Mouse (Mus musculus) right cerebral cortex, postnatal 4 days (tissue): ENCODE results near the gene Scaper.

Experiments
- DNase-seq: peaks from one replicate; pipeline ENCODE4 v3.0.0-alpha.2; 2022

Gene Scaper

GRCm38 (mm10) chr9:55598594-55598993, 339.3 kb downstream of the Scaper start:
- no peak for DNase-seq

DNA sequence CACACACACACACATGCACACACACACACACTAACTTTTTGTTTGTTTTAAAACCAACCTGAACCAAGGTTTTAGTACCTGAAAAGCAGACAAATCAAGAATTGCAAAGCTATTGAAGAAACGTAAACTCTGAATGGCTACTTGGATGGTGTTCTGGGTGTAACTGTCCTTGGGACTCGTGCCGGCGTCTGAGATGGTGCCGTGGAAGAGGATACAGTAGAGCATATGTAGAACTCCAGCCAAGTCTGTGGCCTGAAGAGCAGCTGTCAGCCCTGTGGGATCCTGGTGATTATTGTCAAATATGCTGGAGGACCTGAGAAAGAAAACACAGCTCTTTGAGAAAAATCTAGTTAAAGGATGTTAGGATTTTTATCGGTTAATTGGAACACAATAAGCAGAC, 351.8 kb downstream of the Scaper start:
- no peak for DNase-seq

GRCm38 (mm10) chr9:55581414-55581813, 356.5 kb downstream of the Scaper start:
- DNase-seq = no peak

DNA sequence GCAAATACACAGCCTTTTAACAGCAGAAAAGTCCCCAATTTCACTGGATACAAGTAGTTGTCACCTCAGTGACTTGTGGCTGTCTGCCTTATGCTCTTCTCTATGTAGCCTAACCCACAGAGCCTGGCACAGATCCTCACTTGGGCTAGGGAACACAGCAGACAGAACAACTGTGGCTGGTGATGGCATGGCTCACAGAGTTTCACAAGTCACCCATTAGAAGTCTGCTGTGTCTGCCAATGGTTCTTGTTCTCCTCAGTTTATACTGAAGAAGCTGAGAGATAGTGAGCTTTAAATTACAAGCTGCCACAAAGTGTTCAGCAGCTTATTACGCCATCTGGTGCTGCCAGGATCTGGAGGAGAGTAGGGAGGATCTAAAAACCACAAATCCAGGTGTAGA, 361.3 kb downstream of the Scaper start:
- DNase-seq = no peak

DNA sequence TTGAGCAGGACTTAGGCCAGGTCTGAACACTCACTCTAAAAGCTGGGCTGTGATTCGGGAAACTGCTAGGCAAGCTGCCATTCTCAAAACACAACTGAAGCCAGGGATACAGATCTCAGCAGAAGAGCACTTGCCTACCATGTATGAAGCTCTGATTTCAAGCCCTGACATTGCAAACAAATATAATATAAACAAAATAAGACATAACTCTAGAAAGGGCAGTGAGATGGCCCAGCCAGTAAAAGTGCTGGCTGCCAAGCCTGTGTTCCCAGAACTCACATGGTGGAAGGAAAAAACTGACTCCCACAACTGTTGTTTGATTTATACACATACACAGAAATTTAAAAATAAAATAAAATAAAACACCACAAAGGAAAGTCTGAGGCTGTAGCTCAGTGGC, 366.8 kb downstream of the Scaper start:
- no peak for DNase-seq

GRCm38 (mm10) chr9:55568466-55569159, 369.3 kb downstream of the Scaper start:
- DNase-seq = no peak

- DNase-seq = no peak
Observed at GRCm38 (mm10) chr9:55560960-55561359, 377.0 kb downstream of the Scaper start.

DNA sequence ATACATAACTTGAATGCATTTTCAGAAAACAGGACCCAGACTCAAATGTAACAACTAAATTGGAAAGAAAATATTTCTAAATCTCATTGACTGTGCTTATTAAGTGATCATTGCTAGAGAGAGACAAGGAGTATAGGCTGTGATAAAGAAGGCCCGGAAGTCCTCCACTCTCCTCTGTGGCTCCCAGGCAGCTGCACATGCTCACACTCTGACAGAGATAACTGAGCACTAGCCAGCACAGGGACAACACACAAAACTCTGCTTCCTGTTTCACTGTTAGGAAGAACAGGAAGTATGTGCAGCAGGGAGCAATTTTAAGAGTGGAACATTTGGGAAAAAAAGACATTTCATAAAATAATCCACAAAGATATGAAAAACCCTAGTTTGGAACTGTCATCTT, 382.9 kb downstream of the Scaper start:
- DNase-seq = no peak

DNA sequence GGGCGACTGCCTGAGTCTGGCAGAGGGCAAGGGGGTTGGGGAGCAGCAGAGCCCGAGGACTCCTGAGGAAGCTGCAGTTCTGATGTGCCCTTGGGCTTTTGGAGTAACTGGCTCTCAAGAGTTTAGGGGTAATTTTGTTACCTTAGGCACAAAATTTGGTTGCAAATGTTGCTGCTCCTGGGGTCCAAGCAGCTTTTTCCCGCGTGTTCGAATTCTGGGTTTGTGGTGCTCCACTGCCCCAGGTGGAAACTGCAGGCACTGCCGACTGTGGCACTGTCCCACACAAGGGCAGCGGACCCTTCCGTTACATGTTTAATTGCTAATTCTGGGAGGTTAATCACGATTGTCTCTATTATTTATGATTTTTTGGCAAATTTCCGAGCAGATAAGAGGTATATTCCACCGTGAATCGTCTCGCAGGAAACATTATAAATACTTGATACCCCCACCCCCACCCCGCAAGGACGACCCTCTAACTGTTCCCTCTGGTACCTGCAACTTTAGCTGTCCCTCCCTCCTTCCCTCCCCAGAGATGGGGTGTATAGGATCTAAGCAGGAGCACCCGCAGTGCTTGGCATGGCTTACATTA, 388.5 kb downstream of the Scaper start:
- DNase-seq = no peak

- no peak for DNase-seq
Observed at GRCm38 (mm10) chr9:55548871-55549270, 389.0 kb downstream of the Scaper start.

- no peak for DNase-seq
Observed at GRCm38 (mm10) chr9:55546176-55547010, 391.5 kb downstream of the Scaper start.

GRCm38 (mm10) chr9:55545556-55546175, 392.3 kb downstream of the Scaper start:
- no peak for DNase-seq

DNA sequence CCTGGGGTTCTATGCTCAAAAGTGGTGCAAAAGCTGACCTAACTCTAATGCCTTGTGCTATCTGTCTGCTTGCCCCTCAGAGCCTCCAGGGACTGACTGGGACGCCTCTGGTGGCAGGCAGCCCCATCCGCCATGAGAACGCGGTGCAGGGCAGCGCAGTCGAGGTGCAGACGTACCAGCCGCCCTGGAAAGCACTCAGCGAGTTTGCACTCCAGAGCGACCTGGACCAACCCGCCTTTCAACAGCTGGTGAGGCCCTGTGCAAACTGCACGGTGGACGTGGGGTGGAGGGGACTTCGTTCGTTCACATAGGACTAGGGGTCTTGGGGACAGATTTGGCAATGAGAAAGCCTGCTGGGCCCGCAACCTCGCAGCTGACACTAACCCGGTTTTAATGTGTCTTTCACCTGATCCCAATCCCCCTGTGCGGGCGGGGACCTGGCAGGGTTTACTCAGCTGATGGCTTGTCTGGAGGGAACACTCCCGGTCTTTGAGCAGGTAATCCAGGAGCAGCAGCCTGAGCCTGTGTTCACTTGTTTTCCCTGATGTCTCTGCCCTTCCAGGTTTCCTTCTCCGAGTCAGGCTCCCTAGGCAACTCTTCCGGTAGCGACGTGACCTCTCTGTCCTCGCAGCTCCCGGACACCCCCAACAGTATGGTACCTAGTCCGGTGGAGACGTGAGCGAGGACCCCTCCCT, 392.9 kb downstream of the Scaper start:
- DNase-seq = peak; percentile 32

DNA sequence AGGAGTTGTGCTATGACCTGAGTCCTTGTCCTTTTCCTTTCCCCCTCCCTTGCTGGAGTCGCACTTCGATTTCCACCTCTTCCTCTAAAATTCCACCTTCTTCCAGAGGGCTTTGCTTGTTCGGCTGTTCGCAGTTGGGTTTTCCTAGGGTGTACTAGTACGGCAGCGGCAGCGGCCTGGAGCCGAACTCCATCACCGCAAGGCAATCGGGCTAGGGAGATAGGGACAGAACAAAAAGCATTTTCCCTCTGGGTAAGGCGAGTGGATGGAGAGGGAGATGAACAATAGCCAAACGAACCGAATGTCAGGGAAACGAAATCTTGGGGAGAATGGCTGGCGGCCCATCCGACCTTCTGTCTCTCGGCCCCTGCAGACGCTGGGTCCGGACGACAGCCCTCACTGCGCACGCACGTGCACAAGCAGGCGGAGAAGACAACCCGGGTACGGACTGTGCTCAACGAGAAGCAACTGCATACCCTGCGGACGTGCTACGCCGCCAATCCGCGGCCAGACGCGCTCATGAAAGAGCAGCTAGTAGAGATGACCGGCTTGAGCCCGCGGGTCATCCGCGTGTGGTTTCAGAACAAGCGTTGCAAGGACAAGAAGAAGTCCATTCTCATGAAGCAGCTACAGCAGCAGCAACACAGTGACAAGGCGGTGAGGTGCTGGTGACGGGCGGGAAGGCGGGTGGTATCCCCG, 394.1 kb downstream of the Scaper start:
- DNase-seq = peak; percentile 42

DNA sequence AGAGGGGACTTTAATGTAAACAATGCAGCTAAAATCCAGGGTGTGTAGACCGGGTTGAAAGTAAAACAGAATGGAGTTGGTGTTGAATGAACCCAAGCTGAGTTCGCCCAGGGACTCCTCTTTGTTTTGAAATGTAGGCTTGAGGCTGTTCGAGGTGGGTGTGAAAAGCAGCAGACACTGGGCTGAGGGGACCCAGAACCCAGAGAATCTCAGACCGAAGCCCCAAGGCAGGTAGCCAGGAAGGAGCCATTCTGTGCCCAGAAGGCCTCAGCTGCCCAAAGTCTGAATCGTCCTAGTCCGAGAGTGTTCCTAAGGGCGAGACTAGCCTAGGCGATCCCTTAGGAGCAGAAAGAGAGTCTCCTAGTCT, 394.6 kb downstream of the Scaper start:
- DNase-seq = no peak

DNA sequence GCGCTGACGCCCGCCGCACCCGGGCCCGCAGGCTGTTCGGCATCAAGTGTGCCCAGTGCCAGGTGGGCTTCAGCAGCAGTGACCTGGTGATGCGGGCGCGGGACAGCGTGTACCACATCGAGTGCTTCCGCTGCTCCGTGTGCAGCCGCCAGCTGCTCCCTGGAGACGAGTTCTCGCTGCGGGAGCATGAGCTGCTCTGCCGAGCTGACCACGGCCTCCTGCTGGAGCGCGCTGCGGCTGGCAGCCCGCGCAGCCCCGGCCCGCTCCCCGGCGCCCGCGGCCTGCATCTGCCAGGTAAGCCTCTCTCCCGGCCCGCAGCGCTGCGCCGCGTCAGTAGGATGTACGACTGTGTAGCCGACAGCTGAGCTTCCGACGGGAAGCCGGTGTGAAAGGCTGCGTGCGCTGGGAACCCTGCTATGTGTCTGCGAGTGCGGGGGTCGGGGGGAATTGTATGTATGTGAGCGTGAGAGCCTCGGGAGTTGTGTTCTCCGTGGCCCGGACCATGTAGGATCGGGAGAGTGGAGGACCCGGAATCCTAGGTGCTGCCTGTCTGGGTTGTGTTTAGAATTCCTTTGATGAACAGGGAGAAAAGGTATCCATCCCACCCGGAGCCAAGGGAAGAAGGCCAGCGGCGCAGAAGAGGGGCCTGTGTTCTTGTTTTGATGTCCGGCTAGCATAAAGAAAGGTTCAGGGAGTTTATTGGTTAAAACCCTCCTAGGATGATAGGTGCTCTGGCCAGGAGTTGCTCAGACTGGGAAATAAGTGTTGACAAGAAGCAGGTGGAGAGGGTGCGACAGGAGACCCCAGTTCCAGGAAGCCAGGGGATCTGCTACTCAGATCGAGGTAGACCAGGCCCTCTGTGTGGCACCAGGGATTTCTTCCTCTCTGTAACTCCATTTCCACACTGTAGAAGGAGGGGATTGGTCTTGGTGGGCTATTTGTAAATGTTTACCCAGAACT, 395.3 kb downstream of the Scaper start:
- no peak for DNase-seq

DNA sequence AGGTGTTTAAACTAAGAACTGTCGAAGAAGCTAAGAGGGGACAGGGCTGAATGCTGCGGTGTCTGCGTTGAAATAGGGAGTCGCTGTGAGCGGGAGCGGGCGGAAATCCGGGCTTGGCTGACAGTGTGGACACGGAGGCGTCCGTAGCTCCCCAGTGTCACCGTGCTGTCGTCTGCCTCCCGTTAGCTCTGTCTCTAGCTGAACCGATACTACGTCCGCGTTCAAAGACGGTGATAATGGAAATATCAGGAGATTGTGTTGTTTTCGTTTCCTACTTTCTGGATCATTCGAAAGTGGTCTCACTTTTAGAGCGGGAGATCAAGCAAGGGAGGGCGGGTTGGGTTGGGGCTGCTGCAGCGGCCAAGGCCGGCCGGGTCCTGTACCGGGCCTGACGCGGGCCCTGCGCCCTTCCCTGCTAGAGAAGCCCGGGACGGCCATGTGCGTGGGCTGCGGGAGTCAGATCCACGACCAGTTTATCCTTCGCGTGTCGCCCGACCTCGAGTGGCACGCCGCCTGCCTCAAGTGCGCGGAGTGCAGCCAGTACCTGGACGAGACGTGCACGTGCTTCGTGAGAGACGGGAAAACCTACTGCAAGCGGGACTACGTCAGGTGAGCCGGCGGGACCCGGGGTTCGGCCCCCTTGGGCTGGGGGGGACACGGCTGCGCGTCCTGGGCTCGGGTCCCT, 396.1 kb downstream of the Scaper start:
- peak; percentile 34 for DNase-seq

DNA sequence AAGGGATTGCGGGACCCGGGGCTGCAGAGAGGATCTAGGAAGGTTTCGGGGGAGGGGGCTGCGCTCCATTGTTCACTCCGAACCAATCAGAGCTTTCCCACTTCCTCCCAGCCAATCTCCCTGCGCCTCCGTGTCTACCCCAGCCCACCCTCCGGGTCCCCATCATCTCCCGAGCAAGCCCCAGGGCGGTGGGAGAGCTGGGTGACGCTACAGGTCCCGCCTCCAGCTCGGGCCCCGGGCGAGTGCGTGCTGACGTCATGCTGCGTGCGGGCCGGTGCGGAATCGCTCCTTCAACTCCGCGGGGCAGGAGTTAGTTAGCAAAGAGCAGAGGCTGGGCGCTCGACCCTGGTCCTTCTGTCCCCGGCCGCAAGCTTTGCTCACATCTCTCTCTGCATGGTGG, 397.0 kb downstream of the Scaper start:
- DNase-seq = peak; percentile 64

DNA sequence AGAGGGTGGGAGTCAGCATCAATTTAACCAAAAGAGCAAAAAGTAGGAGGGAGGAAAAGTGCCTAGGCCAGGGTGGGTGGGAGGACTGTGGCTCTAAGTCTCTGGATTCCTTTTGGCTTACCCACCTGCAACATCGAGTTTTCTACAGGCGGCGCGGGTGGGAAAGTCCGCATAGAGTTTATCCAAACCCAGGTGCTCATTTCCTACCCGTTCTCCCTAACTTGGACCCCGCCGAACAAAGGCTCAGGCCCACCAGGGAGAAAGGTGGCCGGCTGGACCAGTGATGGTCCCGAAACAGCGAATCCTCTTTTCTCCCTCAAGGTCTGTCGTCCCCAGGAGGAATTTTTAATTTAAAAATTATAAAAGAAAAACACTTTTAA, 397.5 kb downstream of the Scaper start:
- no peak for DNase-seq

- DNase-seq = peak; percentile 31
Observed at GRCm38 (mm10) chr9:55539661-55540390, 398.1 kb downstream of the Scaper start.
